Mouse (Mus musculus): Measurements from ENCODE around the gene Armc2.

Armc2 gene

GRCm38 (mm10) chr10:42018016-42018949, at the start of gene Armc2:
Armc2 (minus strand) TSS chr10:42018442.
- peak in 1 of 2 experiments; percentile 26 for DNase-seq (ENCODE audit: low spot score in 2 of 2)

- DNase-seq (ENCODE audit: low spot score in 2 of 2): no peak
These were observed 46.2 kb upstream of the Armc2 start for GRCm38 (mm10) chr10:42064446-42064845.

GRCm38 (mm10) chr10:42059522-42059921, 41.3 kb upstream of the Armc2 start:
- no peak for DNase-seq (ENCODE audit: low spot score in 2 of 2)

GRCm38 (mm10) chr10:42057746-42058145, 39.5 kb upstream of the Armc2 start:
- no peak for DNase-seq (ENCODE audit: low spot score in 2 of 2)

DNA sequence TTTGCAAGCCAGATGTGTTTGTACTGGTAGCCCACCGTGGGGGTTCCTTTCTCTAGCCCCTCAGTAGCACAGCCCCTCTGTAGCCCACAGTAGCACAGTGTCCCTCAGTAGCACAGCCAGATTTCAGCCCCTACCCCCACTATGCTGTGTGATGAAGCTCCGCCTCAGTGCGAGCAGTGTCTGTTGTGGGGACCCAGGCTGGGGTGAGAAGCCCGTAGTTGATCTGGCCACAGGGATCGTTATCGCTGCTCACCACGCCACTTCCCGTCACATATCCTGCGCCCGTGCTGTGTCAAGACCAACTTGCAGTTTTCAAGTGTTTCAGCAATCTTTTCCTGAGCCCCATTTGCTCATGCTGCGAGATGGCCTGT, 39.0 kb upstream of the Armc2 start:
- peak; percentile 12 to 23 for DNase-seq (ENCODE audit: low spot score in 2 of 2)

- no peak for DNase-seq (ENCODE audit: low spot score in 2 of 2)
These were observed 38.4 kb upstream of the Armc2 start for GRCm38 (mm10) chr10:42056486-42057230.

GRCm38 (mm10) chr10:42055224-42056165, 37.3 kb upstream of the Armc2 start:
- DNase-seq (ENCODE audit: low spot score in 2 of 2): no peak

DNA sequence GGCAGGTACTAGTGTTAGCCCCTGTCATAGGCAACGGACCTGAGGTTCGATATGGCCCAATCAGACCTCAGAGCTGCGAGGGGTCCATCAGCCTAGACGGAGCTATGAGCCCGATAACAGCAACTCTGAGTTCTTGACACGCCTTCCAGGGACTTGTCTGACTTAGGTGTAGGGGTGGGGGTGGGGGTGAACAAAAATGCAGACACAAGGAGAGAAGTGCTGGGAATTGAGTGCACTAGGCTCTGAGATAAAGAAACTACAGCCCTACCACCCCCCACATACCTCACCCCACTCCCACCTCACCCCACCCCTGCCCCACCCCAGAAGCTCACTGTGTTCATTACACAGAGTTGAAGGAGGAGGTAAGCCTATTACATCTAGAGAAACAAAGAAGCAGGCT, 32.8 kb upstream of the Armc2 start:
- no peak for DNase-seq (ENCODE audit: low spot score in 2 of 2)

DNA sequence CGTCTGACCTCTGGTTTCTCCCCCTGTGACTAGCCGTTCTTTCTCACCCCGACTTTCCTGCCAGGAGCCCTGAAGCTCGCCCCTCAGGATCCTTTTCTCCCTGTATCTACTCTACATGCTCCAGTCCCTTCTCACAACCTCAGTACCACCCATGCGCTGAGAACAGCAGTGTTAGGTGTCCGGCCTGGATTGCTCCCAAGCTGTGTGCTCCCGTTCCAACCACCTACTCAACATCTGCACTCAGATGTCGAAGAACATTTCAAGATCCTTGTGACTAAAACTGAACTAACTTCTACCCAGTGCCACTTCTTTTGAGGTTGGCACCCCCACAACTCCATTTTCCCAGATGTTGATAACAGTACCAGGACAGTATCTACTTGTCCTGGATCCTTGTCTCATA, 30.4 kb upstream of the Armc2 start:
- no peak for DNase-seq (ENCODE audit: low spot score in 2 of 2)

DNA sequence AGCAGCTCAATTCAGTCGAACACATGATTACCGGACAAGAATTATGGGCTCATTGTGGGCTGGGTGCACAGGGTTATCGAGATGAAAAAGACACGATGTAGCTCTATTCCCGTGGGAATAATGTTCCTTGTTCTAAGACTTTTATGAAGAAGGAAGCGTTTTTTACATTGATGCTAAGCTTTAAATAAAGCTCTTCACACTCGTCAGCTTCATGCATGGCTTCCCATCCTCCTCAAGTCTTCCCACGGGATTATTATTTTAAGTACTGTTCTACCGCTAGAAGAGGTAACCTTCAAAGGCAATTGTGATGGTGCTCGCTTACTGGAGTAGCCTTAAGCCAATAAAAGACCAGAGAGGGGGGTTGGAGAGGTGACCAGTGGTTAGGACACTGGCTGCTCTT, 26.3 kb upstream of the Armc2 start:
- no peak for DNase-seq (ENCODE audit: low spot score in 2 of 2)

DNA sequence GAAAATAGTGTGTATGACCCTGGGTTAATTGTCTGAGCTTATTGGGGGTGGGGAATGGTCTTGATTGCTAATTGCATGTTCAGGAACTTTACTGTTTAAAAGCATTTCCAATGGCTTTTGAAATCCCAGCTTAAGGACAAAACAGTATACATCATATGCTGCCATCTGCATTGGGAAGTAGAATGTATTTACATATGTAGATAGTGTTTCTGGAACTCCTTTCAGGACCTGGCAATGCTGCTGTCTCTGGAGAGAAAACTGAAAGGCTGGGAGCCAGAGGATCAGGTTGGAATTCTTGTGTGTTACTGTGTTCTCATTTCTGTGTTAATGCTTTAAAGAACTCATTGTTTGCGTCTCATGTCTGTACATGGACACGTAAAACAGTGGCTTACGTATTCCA, 25.1 kb upstream of the Armc2 start:
- no peak for DNase-seq (ENCODE audit: low spot score in 2 of 2)

DNA sequence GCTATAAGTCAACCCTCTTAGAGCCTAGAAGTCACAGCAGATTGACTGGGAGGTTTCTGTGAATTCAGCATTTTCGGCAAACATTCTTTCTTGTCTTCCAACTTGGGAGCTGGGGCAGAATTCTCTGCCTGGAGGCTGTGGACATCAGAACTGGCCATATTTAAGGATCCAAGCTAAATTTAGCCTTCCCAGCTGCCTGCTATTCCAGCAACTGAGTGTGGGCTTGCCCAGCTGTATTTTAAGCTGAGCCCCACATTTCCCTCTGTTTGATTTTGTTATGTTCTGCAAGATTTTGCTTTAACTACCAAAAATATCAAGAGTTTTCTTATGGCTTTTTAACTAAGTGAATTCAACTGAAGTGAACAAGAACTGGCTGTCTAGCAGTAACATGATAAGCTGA, 24.6 kb upstream of the Armc2 start:
- DNase-seq (ENCODE audit: low spot score in 2 of 2): no peak

DNA sequence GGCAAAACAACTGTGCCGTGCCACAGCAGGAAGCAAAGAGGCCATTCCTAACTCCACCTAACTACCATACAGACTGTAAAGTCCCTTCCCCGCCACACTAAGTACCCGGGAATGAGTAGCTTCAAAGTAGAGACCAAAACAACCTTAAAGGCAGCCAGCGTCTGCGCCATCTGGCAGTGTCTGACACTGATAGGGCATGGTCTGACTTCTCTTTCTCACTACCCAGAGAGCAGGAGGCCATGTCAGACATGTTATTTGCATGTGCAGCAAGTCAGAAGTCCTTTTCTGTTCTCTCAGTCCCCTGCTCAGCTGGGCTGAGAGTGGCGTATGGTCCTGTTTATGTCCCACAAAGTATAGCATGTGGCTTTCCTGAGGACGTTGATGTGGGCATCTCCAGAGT, 23.8 kb upstream of the Armc2 start:
- no peak for DNase-seq (ENCODE audit: low spot score in 2 of 2)

GRCm38 (mm10) chr10:42038571-42038970, 20.3 kb upstream of the Armc2 start:
- no peak for DNase-seq (ENCODE audit: low spot score in 2 of 2)

DNA sequence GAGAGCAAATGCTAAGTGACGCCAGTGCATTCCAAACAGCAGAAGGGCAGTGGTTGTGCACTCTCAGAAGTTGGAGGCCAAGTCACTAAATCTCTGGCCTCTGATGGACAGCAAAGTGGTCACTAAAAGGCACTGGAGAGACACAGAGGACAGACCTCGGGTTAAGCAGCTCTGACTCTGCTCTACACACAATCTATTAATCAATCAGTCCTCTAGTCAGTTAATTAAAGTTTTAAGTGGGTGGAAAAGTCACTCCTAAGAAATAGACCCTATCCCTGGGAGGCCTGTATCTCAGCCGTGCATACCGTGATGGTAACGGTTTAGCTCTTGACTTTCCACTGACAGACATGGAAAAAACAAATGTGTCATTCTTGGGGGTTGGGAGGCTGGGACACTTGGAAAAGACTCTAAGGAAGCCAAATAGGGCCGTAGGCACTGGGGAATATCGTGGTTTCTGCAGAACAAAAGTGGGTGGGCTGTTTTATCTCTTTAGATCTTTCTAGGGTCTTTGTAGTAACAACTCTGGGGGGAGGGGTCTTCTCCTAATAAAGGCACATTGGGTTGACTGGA, 19.1 kb upstream of the Armc2 start:
- DNase-seq (ENCODE audit: low spot score in 2 of 2): no peak

GRCm38 (mm10) chr10:42036846-42037245, 18.6 kb upstream of the Armc2 start:
- no peak for DNase-seq (ENCODE audit: low spot score in 2 of 2)

GRCm38 (mm10) chr10:42033571-42033970, 15.3 kb upstream of the Armc2 start:
- DNase-seq (ENCODE audit: low spot score in 2 of 2): no peak

DNA sequence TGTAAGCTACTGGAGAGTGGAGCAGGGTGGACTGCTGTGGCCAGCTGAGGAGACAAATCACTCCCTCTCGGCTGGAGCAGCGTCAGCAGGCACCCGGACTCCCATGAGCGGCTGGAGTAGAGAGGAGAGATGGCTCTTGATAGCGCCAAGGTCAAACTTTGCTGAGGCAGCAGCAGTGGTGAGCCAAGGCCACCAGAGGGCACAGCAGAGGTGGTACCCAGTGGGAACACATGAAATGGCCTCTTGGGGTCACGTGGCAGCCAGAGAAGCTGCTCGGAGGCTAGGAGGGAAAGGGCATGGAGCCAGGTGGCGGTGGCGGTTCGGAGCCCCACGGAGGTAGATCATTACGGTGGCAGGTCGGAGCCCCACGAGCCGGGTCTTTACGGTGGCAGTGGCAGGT, 12.8 kb upstream of the Armc2 start:
- peak; percentile 76 to 84 for DNase-seq (ENCODE audit: low spot score in 2 of 2)

DNA sequence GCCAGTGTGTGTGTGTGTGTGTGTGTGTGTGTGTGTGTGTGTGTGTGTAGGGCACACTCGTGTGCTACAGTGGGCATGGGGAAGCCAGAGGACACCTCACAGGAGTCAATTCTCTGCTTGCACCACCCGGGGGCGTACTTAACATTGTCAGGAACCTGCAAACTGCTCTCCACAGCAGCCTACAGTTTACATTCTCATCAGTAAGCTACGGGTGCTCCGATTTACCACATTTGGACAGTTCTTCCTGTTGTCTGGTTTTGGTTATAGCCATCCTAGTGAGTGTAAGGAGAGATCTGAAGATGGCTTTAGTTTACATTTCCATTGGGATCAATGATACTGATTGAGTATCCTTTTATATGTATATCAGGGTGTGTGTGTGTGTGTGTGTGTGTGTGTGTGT, 11.3 kb upstream of the Armc2 start:
- DNase-seq (ENCODE audit: low spot score in 2 of 2): no peak

- no peak for DNase-seq (ENCODE audit: low spot score in 2 of 2)
These were observed 9.1 kb upstream of the Armc2 start for GRCm38 (mm10) chr10:42027337-42027736.

GRCm38 (mm10) chr10:42024406-42024805, 6.2 kb upstream of the Armc2 start:
- no peak for DNase-seq (ENCODE audit: low spot score in 2 of 2)

DNA sequence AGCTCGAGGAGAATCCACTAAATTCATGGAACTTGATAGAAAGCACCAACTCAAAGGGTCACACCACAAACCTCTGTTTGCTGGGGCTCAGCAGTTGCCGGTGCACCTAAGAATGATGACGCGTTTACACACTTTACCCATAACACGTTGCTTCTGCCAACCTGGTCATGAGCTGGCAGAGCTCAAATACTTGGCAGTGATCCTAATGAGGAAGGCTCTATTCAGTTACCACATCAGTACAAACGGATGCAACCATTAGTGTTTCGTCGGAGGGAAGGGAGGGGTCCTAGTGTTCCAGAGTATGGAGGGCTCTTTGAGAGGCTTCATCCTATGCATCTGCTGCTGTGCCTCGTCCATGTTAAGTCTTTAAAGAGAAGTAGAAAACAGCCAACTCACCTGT, 3.3 kb upstream of the Armc2 start:
- no peak for DNase-seq (ENCODE audit: low spot score in 2 of 2)
